Mouse (Mus musculus): ENCODE results near the gene Slc30a5.
"Not testable (repeated sequence)": the region's sequence is repeated elsewhere in the genome, so short reads cannot be mapped to it uniquely, and the experiment has no call there.

Slc30a5 gene

DNA sequence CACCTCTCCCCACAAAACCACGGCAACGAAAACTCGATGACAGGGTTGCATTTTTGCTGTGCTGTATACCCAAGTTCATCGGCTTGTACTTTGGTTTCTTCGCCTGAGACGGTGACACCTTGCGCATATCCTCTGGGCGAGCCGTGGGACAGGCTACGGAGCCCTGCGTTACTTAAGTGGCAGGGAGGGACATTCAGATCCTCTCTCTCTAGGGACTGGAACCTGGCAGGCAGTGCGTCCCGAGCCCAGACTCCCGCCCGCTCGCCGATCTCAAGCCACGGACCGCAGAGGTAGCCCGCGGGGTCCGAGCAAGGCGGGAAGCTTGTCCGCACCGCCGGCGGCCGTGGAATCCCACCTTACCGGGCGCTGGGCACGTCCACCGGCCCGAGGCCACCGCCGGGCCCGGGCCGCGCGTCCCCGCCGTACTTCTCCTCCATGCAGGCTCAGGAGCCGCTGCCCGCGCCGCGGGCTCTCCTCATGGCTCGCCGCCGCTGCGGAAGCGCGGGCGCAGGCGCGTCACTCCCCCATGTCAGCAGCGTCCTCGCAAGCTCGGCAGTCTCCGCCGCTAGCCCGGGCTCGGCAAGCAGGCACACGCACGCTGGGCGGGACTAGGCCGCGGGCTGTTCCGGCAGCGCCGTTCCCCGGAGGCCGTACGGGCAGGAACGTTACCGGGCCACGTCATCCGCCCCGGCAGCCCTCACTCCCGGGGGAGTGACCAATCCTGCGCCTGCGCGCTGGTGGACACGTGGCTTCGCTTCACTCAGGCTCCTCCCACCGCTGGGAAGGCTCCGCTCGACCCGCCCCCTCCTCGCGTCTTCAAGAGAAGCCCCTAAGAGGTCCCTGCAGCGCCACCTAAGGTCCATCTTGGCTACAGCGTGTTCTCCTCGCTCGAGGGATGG lies at the start of gene Slc30a5:
Gene Slc30a5 (minus strand): TSS at position 687 of the 899 bp plus-strand sequence.
- peak; percentile 98 for DNase-seq (ENCODE audit: low read depth, low spot score)

DNA sequence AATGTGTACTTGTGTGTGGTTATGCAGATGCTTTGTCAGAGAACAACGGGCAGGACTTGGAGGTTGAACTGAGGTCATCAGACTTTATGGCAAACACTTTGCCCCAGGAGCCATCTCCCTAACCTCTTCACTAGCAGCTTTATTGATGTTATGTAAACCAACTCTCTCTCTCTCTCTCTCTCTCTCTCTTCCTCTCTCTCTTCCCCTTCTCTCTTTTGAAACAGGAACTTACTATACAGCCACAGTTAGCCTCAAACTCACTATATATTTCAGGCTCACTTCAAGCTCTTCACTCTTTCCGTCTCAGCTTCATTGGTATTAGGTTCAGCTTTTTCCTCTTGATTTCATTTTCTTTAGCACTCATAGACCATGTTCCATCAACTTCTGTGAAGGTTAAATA lies 48.7 kb upstream of the Slc30a5 start:
- DNase-seq (ENCODE audit: low read depth, low spot score) = no peak

DNA sequence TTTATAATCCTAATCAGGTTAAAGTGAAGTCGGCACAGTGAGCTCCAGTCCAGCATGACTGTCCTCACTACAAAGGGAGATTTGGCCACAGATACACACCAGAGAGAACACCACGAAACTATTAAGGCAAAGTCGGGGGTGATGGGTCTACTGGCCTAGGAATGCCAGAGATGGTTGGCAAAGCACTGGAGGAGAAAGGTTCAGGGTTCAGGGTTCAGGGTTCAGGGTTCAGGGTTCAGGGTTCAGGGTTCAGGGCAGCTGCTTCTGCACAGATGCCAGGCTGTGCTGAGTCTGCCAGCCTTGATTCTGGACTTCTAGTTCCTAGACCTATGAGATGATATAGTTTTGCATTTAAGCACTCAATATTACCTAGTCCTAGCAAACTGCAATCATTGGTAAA lies 46.6 kb upstream of the Slc30a5 start:
- DNase-seq (ENCODE audit: low read depth, low spot score) = no peak

DNA sequence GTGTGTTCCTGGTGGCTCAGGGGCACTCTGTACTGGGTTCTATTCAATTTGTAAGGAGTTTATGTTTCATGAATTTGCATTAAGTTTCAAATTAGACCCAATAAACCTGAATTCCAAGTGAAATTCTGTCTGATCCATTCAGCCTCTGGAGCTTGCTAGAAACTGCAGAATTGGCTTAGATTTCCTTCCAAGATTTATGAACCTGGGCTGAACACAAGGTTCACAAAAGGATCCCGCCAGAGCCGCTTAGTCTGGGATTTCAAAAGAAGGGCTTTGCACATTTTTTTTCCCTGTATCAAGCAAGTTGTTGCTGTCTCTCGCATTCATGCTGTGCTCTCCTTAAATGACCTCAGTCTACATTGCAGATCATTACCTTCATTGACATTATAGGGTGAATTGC lies 46.1 kb upstream of the Slc30a5 start:
- no peak for DNase-seq (ENCODE audit: low read depth, low spot score)

DNA sequence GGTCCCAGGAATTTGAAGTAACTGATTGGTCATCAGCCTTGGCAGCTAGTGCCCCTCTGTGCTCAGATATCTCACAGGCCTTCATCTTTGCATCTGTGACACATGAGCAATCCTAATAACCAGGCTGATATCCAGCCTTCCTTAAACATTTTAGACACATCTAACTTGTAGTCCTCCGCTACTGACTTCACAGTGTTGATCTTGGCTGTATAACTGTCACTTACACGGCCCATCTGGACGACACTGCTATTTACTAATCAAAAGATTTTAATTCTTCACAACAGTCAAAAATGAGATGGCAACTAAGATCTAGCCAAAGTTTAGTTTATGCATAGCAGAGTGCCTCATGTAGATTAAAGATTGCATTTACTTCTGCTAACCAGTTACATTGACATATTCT lies 45.0 kb upstream of the Slc30a5 start:
- no peak for DNase-seq (ENCODE audit: low read depth, low spot score)

GRCm38 (mm10) chr13:100877703-100878102 lies 44.5 kb upstream of the Slc30a5 start:
- DNase-seq (ENCODE audit: low read depth, low spot score) = no peak

GRCm38 (mm10) chr13:100875103-100875502 lies 41.9 kb upstream of the Slc30a5 start:
- DNase-seq (ENCODE audit: low read depth, low spot score) = no peak

DNA sequence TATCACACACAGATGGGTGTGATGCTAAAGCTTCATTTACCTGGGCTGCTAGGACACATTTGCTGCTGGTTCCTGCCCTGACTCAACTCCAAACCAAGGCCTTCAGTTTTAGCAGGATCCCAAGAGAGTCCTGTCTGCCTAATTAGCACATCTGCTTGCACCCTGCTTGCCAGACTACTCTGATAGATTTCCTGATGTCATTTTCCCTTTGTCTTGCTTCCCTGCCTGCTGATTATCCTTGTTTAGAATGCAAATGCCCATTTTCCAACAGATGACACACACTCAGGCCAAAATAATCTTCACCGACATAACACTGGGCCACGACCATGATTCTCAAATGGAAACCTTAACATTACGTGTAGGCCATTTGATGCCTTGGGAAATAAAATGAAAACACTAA lies 41.4 kb upstream of the Slc30a5 start:
- no peak for DNase-seq (ENCODE audit: low read depth, low spot score)

GRCm38 (mm10) chr13:100873530-100873929 lies 40.3 kb upstream of the Slc30a5 start:
- DNase-seq (ENCODE audit: low read depth, low spot score) = no peak

GRCm38 (mm10) chr13:100871445-100872171 lies 38.4 kb upstream of the Slc30a5 start:
- DNase-seq (ENCODE audit: low read depth, low spot score) = peak; percentile 43

- DNase-seq (ENCODE audit: low read depth, low spot score) = no peak
Measured at GRCm38 (mm10) chr13:100869813-100870212, 36.6 kb upstream of the Slc30a5 start.

- DNase-seq (ENCODE audit: low read depth, low spot score) = no peak
Measured at GRCm38 (mm10) chr13:100866311-100866710, 33.1 kb upstream of the Slc30a5 start.

- DNase-seq (ENCODE audit: low read depth, low spot score) = no peak
Measured at GRCm38 (mm10) chr13:100865744-100866143, 32.5 kb upstream of the Slc30a5 start.

GRCm38 (mm10) chr13:100863914-100864313 lies 30.7 kb upstream of the Slc30a5 start:
- not testable (repeated sequence) for DNase-seq (ENCODE audit: low read depth, low spot score)

GRCm38 (mm10) chr13:100859117-100859516 lies 25.9 kb upstream of the Slc30a5 start:
- no peak for DNase-seq (ENCODE audit: low read depth, low spot score)

DNA sequence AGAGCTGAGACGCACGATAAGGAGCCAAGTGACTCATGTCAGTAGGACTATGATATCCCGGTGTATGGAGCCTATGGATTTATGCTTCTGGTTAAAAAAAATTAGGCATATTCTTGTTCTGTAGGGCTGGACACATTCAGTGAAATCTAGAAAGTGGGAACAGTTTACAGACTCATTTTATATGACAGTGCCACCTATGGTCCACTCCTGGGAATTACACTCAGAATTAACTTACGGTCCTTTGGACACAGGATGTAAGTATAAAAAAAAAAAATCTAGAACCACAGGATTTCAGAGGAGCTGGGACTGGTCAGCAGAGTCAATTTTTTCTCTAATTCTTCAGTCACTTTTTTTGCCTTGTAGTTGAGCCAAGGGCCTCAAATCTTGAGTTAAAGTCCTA lies 20.9 kb upstream of the Slc30a5 start:
- DNase-seq (ENCODE audit: low read depth, low spot score) = no peak

GRCm38 (mm10) chr13:100853120-100853519 lies 19.9 kb upstream of the Slc30a5 start:
- no peak for DNase-seq (ENCODE audit: low read depth, low spot score)

- DNase-seq (ENCODE audit: low read depth, low spot score) = no peak
Measured at GRCm38 (mm10) chr13:100849137-100849536, 15.9 kb upstream of the Slc30a5 start.

GRCm38 (mm10) chr13:100846891-100847579 lies 13.8 kb upstream of the Slc30a5 start:
- peak; percentile 68 for DNase-seq (ENCODE audit: low read depth, low spot score)

- no peak for DNase-seq (ENCODE audit: low read depth, low spot score)
Measured at GRCm38 (mm10) chr13:100846254-100846653, 13.0 kb upstream of the Slc30a5 start.

- no peak for DNase-seq (ENCODE audit: low read depth, low spot score)
Measured at GRCm38 (mm10) chr13:100843944-100844343, 10.7 kb upstream of the Slc30a5 start.
